Mouse (Mus musculus) T-helper 2 cell (primary cell): ENCODE measurements at regions not wholly inside any gene's neighbourhood (a gene's known extent, or its start where the extent isn't known, plus 50 kb on each side); places are given as distances from the start of the nearest gene placed in this dataset.
"Not testable (repeated sequence)": the region's sequence is repeated elsewhere in the genome, so short reads cannot be mapped to it uniquely, and the experiment has no call there.

Source experiments
- in situ Hi-C: fragments of 300-600 bp; cut with MboI, MseI; formaldehyde crosslinking; loops from one replicate; pipeline ENCODE4 v1.15.1; 2025; ENCODE audit warnings: high pct_unique_total_duplicates

GRCm38 (mm10) chr3:96374343-96374624 lies 77.8 kb downstream of the BC107364 start:
- in situ Hi-C loops, result not testable (repeated sequence)

GRCm38 (mm10) chr3:96373600-96374342 lies 78.3 kb downstream of the BC107364 start:
- in situ Hi-C loops, result not testable (repeated sequence)

GRCm38 (mm10) chr3:96362581-96362980 lies 68.8 kb upstream of the Fcgr1 start:
- in situ Hi-C loops, result not testable (repeated sequence)

DNA sequence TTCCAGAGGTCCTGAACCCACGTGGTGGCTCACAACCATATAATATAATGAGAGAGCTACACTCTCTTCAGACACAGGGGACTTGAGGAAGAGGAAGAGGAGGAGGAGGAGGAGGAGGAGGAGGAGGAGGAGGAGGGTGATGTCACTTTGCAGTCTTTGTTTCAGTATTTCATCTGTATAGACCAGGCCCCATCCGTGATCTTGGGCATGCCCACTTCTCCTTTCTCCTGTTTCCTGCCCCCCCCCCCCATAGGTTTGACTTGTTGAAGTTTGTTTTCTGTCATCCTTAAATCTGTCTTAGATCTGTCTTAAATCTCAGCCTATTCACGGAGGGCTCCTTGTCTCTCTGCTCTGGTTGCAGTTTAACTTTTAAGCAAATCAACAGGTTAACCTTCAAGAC lies 67.0 kb upstream of the Fcgr1 start:
- in situ Hi-C loops, result no loop called here

GRCm38 (mm10) chr3:96360214-96360536 lies 66.4 kb upstream of the Fcgr1 start:
- in situ Hi-C loops, result not testable (repeated sequence)

- in situ Hi-C loops, result not testable (repeated sequence)
Measured at GRCm38 (mm10) chr3:96359507-96360213, 65.9 kb upstream of the Fcgr1 start.

GRCm38 (mm10) chr3:96351623-96352022 lies 57.9 kb upstream of the Fcgr1 start:
- in situ Hi-C loops, result not testable (repeated sequence)

- in situ Hi-C loops, result not testable (repeated sequence)
Measured at GRCm38 (mm10) chr3:96350985-96351384, 57.2 kb upstream of the Fcgr1 start.

- in situ Hi-C loops, result not testable (repeated sequence)
Measured at GRCm38 (mm10) chr3:96346543-96346942, 52.8 kb upstream of the Fcgr1 start.

DNA sequence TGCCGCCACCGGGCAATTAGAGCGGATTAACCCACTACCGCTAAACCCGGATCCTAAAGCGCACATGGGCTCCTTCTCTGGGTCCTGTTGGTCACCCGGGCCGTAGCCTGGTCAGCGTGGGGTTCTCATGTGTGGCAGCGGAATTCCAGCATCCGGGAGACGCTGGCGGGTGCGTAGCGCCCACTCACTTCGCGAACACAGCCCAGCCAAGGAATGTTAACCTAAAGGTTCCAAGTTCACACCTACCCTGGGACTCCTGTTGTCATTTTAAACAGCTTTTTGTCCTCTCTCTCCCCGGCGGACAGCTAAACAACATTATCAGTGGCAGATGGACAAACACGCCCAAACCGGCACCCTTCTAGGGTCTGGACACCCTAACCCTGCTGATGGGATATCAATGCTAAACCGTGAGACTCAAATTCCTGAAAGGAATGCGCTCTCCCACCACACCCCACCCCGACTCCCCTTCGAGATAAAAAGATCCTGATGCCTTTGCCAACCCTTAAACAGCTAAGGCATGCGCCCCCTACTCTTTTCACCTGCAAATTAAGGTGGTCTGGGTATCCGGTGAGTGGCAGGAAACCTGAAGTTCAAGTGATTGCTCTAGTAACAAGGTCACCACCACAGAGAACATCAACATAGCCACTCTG lies 49.8 kb upstream of the Fcgr1 start:
- in situ Hi-C loops, result loop anchor here (5.0 kb wide), 1 partner anchor 39 kb away; no protein-coding TSS in a partner anchor
